Mouse (Mus musculus) stomach, embryonic 16.5 days (tissue): ENCODE data around the gene Pradc1. TPM values are rescaled to one million over a fixed set of nuclear protein-coding genes. Genes with fewer than 3 reads are reported as not detected.

Experiments used
- ATAC-seq: fragments of 200-750 bp; cut with Nextera tagmentation; 2 replicates; pipeline ENCODE4 v1.8.0; 2017; ENCODE audit warnings: moderate number of reproducible peaks, moderate TSS enrichment; ENCODE audit not compliant: insufficient read depth, low FRiP score
- H3K27ac ChIP-seq: fragments of 300-500 bp; sonication (generic); 2 replicates; pipeline ENCODE4 v1.5.1; 2014; ENCODE audit warnings: low read length
- H3K27me3 ChIP-seq: fragments of 300-500 bp; sonication (generic); 2 replicates; pipeline ENCODE4 v1.6.1; 2014; ENCODE audit warnings: low read length, control low read depth, mixed read lengths; ENCODE audit not compliant: control insufficient read depth, insufficient read depth
- H3K36me3 ChIP-seq: fragments of 300-500 bp; sonication (generic); 2 replicates; pipeline ENCODE4 v1.6.1; 2014; ENCODE audit warnings: low read length; ENCODE audit not compliant: control insufficient read depth, insufficient read depth
- H3K4me1 ChIP-seq: fragments of 300-500 bp; sonication (generic); 2 replicates; pipeline ENCODE4 v1.6.1; 2014; ENCODE audit warnings: low read length, control low read depth, mixed read lengths; ENCODE audit not compliant: control insufficient read depth, insufficient read depth
- H3K4me2 ChIP-seq: fragments of 300-500 bp; sonication (generic); 2 replicates; pipeline ENCODE4 v1.6.1; 2014; ENCODE audit warnings: low read depth, low read length, mixed read lengths
- H3K4me3 ChIP-seq: fragments of 300-500 bp; sonication (generic); replicated peaks from 2 replicates; pipeline ENCODE4 v1.5.1; 2014; ENCODE audit warnings: mild to moderate bottlenecking, low read length
- H3K9ac ChIP-seq: fragments of 300-500 bp; sonication (generic); 2 replicates; pipeline ENCODE4 v1.6.1; 2014; ENCODE audit warnings: low read length
- H3K9me3 ChIP-seq: fragments of 300-500 bp; sonication (generic); replicated peaks from 2 replicates; pipeline ENCODE4 v1.6.1; 2016; ENCODE audit warnings: low read length, control low read depth; ENCODE audit not compliant: control insufficient read depth
- WGBS: fragments of 180-500 bp; shearing (Covaris S2); extraction: QIAGEN DNeasy Blood & Tissue Kit; methylation state at CpG from one replicate; pipeline ENCODE4 v1.1.7; 2014; 5-methylcytosine and 5-hydroxymethylcytosine counted together
- polyA plus RNA-seq: library from polyadenylated mRNA; unstranded; fragments of >200 nt; fragmentation: Nextera tagmentation; extraction: Ambion mirVana; gene quantifications from 2 replicates; pipeline ENCODE4 v1.2.1, GENCODE M21; 2015

Gene Pradc1
- polyA plus RNA-seq, 1 experiment from 2014 or later, result 39.1 TPM

- Histone ChIP-seq H3K36me3 (peaks cover 13% of the 10 kb centered on the region), H3K4me3 (no peak overlapping the region), H3K4me2 (no peak overlapping the region), H3K9me3 (no peaks in the 10 kb centered on the region), H3K27me3 (no peaks in the 10 kb centered on the region), H3K27ac (no peak overlapping the region), H3K4me1 (no peaks in the 10 kb centered on the region), H3K9ac (no peak overlapping the region)
- 81% methylated on average over 8 of the region's 8 CpGs for WGBS
- ATAC-seq, result no peak
Observed at GRCm38 (mm10) chr6:85444266-85444965, 7.4 kb downstream of the Pradc1 start.

DNA sequence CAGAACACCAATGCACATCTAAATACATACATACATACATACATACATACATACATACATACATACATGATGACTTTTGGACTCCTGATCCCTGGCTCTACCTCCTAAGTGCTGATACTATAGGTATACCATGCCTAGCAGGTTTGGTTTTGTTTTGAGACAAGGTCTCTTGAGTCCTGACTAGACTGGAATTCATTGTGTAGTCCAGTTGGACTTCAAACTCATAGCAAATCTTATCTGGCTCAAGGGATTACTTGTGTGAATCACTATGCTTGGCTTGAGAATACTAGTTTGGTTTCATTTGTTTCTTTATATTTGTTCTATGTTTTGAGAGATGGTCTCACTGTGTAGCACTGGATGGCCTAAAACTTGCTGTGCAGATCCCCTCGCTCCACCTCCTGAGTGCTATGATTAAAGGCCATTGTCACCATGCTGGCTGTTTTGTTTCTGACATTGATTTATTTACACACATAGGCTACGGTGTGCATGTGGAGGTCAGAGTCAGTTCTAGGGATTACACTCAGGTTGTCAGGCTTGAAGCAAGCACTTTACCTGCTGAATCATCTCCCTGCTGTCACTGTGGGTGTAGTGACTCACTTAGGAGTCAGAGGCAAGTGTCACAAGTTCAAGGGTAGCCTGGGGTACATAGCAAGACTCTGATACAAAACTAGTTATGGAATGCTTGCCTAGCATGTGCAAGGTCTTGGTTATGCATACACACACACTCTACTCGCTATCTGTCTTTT is 8.1 kb downstream of the Pradc1 start:
- Histone ChIP-seq H3K4me1 (no peaks in the 10 kb centered on the region), H3K27ac (peak overlapping the region; percentile 36; the same call in 1 of the 2 replicates), H3K9me3 (no peaks in the 10 kb centered on the region), H3K36me3 (peaks cover 17% of the 10 kb centered on the region), H3K9ac (no peak overlapping the region), H3K4me3 (no peak overlapping the region), H3K27me3 (no peaks in the 10 kb centered on the region), H3K4me2 (no peak overlapping the region)
- WGBS, result 67% methylated on average over 3 of the region's 3 CpGs
- ATAC-seq, result no peak

DNA sequence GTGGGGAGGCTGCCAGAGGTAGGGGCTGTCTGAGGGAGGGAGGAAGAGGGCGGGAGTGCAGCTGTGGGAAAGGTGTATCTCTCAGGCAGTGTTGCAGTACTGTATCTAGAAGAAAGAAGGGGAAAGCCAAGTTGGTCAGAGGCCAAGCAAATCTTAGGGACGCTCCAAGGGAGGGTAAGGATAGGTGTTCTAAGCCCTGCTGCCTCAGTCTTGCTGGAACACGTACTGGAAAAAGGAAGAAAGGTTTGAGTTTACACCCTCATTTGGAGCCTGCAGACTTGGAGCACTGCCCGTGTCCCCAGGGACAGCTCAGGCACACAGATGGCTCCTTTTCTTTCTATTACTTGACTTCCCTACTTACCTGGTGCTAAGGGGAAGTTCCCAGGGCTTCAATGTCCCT is 10.6 kb downstream of the Pradc1 start:
- ATAC-seq, result no peak
- Histone ChIP-seq H3K4me1 (no peaks in the 10 kb centered on the region), H3K27ac (no peak overlapping the region), H3K4me3 (no peak overlapping the region), H3K27me3 (no peaks in the 10 kb centered on the region), H3K36me3 (peaks cover 13% of the 10 kb centered on the region; the same call in 1 of the 2 replicates), H3K9me3 (no peaks in the 10 kb centered on the region), H3K9ac (no peak overlapping the region), H3K4me2 (no peak overlapping the region)
- 82% methylated on average over 4 of the region's 4 CpGs for WGBS

- Histone ChIP-seq H3K36me3 (peaks cover 12% of the 10 kb centered on the region; the same call in 1 of the 2 replicates), H3K4me1 (no peaks in the 10 kb centered on the region), H3K27me3 (no peaks in the 10 kb centered on the region), H3K9ac (no peak overlapping the region), H3K4me3 (no peak overlapping the region), H3K27ac (no peak overlapping the region), H3K9me3 (no peaks in the 10 kb centered on the region), H3K4me2 (no peak overlapping the region)
- no peak for ATAC-seq
- 88% methylated on average over 5 of the region's 6 CpGs for WGBS
Observed at GRCm38 (mm10) chr6:85436631-85437030, 15.1 kb downstream of the Pradc1 start.

DNA sequence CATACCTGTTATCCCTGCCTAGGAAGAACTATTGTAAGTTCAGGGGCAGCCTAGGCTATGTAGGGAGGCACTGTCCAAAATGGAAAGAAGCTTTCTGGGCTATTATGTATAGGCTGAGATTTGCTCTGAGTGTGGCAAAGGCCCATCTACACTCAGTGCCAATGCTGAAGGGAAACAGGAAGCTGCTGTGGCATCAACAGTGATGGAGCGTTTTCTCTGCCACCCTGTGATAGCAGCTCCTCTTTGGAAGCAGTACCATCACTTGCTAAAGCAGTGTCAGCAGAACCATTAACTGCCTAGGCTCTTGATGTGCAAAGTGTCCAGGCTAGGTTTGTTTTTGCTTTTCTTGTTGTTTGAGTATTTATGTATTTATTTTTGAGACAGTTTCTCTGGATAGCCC is 15.6 kb downstream of the Pradc1 start:
- Histone ChIP-seq H3K4me1 (no peaks in the 10 kb centered on the region), H3K4me3 (no peak overlapping the region), H3K27me3 (no peaks in the 10 kb centered on the region), H3K9ac (no peak overlapping the region), H3K36me3 (peaks cover 8% of the 10 kb centered on the region; the same call in 1 of the 2 replicates), H3K27ac (no peak overlapping the region), H3K9me3 (no peaks in the 10 kb centered on the region), H3K4me2 (no peak overlapping the region)
- no peak for ATAC-seq
- WGBS, result 69% methylated on average over 1 of the region's 1 CpGs

DNA sequence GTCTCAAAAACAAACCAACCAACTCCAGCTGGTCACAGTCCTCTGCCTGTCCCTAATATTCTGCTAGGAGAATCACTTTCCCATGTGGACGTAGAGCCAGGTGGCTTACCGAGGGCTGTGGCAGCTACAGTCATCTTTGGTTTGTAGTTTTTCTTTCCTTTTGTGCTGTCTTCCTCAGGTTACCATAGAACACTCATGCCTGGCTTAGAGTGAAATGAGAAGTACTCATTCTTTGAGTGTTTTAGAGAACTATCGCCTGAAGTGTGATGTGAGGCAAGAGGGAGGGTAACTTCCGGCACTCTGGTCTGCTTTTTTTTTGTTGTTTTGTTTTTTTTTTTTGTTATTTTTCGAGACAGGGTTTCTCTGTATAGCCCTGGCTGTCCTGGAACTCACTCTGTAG is 17.9 kb downstream of the Pradc1 start:
- no peak for ATAC-seq
- no peaks in the 10 kb centered on the region for H3K9me3 ChIP-seq
- H3K4me2 ChIP-seq, result no peak overlapping the region
- 75% methylated on average over 5 of the region's 5 CpGs for WGBS
- 0 out of 2 replicates have a peak, but pooled peaks cover 3% of the 10 kb centered on the region for H3K36me3 ChIP-seq
- H3K27me3 ChIP-seq, result no peaks in the 10 kb centered on the region
- H3K9ac ChIP-seq, result no peak overlapping the region
- no peaks in the 10 kb centered on the region for H3K4me1 ChIP-seq
- no peak overlapping the region for H3K27ac ChIP-seq
- H3K4me3 ChIP-seq, result no peak overlapping the region

- peak; percentile 84 for ATAC-seq
- WGBS, result under 1% methylated on average over 39 of the region's 39 CpGs
- Histone ChIP-seq H3K4me3 (peak within 1 kb of the TSS; percentile 68), H3K27ac (no peak within 1 kb of the TSS), H3K9me3 (no peaks in the 10 kb centered on the region), H3K4me2 (peak within 1 kb of the TSS; percentile 56), H3K9ac (peak within 1 kb of the TSS; percentile 70), H3K4me1 (no peaks in the 10 kb centered on the region), H3K27me3 (no peaks in the 10 kb centered on the region), H3K36me3 (no peaks in the 10 kb centered on the region)
Observed at GRCm38 (mm10) chr6:85431842-85432431, 19.8 kb downstream of the Pradc1 start, which contains the start of gene Smyd5. Smyd5 (plus strand) TSS chr6:85431989.

DNA sequence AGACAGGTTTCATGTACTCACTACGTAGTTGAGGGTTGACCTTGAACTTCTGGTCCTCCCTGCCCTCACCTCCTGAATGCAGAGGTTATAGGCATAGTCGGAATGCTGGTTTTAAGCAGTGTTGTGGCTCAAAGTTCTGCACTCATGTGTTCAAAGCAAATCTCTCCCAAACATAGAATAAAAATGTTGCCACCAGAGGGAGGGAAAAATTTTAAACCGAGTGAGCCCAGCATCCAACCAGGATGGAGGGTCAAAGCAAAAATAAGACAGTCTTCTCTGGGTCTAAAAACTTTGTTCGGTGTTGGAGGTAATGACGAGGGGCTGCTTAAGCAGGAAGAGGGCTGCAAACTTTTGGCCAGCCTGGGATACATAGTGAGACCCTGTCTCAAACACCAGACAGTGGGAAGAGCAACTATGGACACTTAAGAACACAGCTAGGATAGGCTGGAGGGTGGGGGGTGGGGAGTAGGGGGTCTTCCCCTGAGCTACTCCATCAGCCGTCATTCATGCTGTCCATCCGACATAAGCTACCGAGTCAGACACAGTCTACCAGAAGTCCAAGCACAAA is 20.4 kb downstream of the Pradc1 start:
- Histone ChIP-seq H3K4me1 (no peaks in the 10 kb centered on the region), H3K27ac (no peak overlapping the region), H3K9me3 (no peaks in the 10 kb centered on the region), H3K4me2 (peak overlapping the region; percentile 56), H3K36me3 (no peaks in the 10 kb centered on the region), H3K9ac (peak overlapping the region; percentile 70), H3K27me3 (no peaks in the 10 kb centered on the region), H3K4me3 (peak overlapping the region; percentile 68)
- WGBS, result 36% methylated on average over 8 of the region's 8 CpGs
- no peak for ATAC-seq
